Mouse (Mus musculus): ENCODE data around the gene Anxa9. TPM values are rescaled to one million over a fixed set of nuclear protein-coding genes. Genes with fewer than 3 reads are reported as not detected.

The Anxa9 gene
- total and polyA plus RNA-seq, 3 experiments: 1.5 to 4.1 (median 2.5) TPM

DNA sequence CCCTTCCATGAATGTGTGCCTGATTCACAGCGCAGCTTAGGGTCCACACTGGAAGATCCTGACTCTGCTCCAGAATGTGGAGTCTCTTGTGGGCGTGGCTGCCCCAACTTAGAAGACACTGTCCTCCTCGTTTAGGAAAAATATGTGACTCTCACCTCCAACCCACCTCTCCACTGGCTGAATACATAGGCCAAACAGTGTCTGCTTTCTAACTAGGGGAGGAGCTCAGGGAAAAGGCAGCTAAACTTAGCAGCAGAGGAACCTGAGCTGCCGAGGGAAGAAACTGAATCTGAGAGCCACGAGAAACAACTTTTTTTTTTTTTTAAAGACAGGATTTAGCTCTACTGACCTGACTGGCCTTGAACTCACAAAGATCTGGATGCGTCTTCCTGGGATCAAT, 31.8 kb downstream of the Anxa9 start:
- no peak overlapping the region for H3K4me2 ChIP-seq (ENCODE audit: insufficient read depth, low read depth, poor library complexity, severe bottlenecking)
- peaks cover 0 to 14% of the 10 kb centered on the region in 2 experiments for H3K36me3 ChIP-seq (replicated peaks in 1 of 2; ENCODE audit: control insufficient read depth in 1 of 2, insufficient read depth in 1 of 2, low read length in 1 of 2)
- no peaks in the 10 kb centered on the region for H3K9me3 ChIP-seq (replicated peaks; ENCODE audit: low read length)
- no peak for TF ChIP-seq MAZ (IDR thresholded peaks at IDR 0.05; ENCODE audit: low read depth, low read length)
- TF ChIP-seq HCFC1 (IDR thresholded peaks at IDR 0.05; ENCODE audit: low read depth, low read length): no peak
- no peak for TF ChIP-seq JUND (conservative IDR thresholded peaks at IDR 0.05; ENCODE audit: low read depth, low read length)
- no peak for TF ChIP-seq RCOR1 (conservative IDR thresholded peaks at IDR 0.05; ENCODE audit: low read depth, low read length)
- TF ChIP-seq ZC3H11A (IDR thresholded peaks at IDR 0.05; ENCODE audit: low read depth, low read length): no peak
- TF ChIP-seq EP300 (IDR thresholded peaks at IDR 0.05; ENCODE audit: low read length): no peak
- TF ChIP-seq KAT2A (IDR thresholded peaks at IDR 0.05; ENCODE audit: insufficient replicate concordance, low read length): no peak
- no peak for TF ChIP-seq SIN3A (IDR thresholded peaks at IDR 0.05; ENCODE audit: low read length)
- no peak for TF ChIP-seq BHLHE40 (IDR thresholded peaks at IDR 0.05; ENCODE audit: low read depth, low read length)
- TF ChIP-seq TCF12 (IDR thresholded peaks at IDR 0.05; ENCODE audit: low read depth, low read length): no peak
- no peak for DNase-seq (ENCODE audit: extremely low read depth)
- in situ Hi-C loops (cut with MboI; ENCODE audit: low pct_ligation_motif_present, low pct_unique_long_range_greater_than_20kb, low sequenced_read_pairs): no loop called here
- peaks cover 0 to 29% of the 10 kb centered on the region in 2 experiments; a peak in 3 of 4 replicates for H3K4me1 ChIP-seq (ENCODE audit: control insufficient read depth in 1 of 2, insufficient read depth in 2 of 2)
- H3K79me2 ChIP-seq (replicated peaks; ENCODE audit: control insufficient read depth, extremely low read depth, insufficient read depth, poor library complexity, severe bottlenecking): no peaks in the 10 kb centered on the region
- no peaks in the 10 kb centered on the region for H3K27me3 ChIP-seq (replicated peaks)
- H3K9ac ChIP-seq (ENCODE audit: insufficient read depth, low read depth): no peak overlapping the region
- no peak overlapping the region for H3K27ac ChIP-seq (ENCODE audit: insufficient read depth, low read depth)
- dilution Hi-C loops (cut with MboI; ENCODE audit: extremely low pct_ligation_motif_present, extremely low pct_unique_long_range_greater_than_20kb, low sequenced_read_pairs): no loop called here
- H3K4me3 ChIP-seq (replicated peaks in 1 of 3; ENCODE audit: low read depth in 2 of 3, low read length in 2 of 3, poor library complexity in 1 of 3): no peak overlapping the region

DNA sequence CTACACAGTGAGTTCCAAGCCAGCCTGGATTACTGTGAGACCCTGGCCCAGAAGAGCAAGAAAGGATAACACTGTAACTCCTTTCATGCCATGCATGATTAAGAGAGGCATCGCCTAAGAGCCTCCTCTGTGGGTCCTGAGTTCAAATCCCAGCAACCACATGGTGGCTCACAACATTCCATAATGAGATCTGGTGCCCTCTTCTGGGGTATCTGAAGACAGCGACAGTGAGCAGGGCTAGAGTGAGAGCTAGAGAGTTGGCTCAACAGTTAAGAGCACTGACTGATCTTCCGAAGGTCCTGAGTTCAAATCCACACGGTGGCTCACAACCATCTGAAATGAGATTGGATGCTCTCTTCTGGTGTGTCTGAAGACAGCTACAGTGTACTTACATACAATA, 32.5 kb downstream of the Anxa9 start:
- Histone ChIP-seq H3K4me1 (ENCODE audit: control insufficient read depth in 1 of 2, insufficient read depth in 2 of 2) (peaks cover 0 to 24% of the 10 kb centered on the region in 2 experiments; a peak in 2 of 4 replicates), H3K9me3 (replicated peaks; ENCODE audit: low read length) (no peaks in the 10 kb centered on the region), H3K36me3 (replicated peaks in 1 of 2; ENCODE audit: control insufficient read depth in 1 of 2, insufficient read depth in 1 of 2, low read length in 1 of 2) (peaks cover 0 to 20% of the 10 kb centered on the region in 2 experiments), H3K9ac (ENCODE audit: insufficient read depth, low read depth) (no peak overlapping the region), H3K4me2 (ENCODE audit: insufficient read depth, low read depth, poor library complexity, severe bottlenecking) (no peak overlapping the region), H3K4me3 (replicated peaks in 1 of 3; ENCODE audit: low read depth in 2 of 3, low read length in 2 of 3, poor library complexity in 1 of 3) (no peak overlapping the region), H3K79me2 (replicated peaks; ENCODE audit: control insufficient read depth, extremely low read depth, insufficient read depth, poor library complexity, severe bottlenecking) (no peaks in the 10 kb centered on the region), H3K27ac (ENCODE audit: insufficient read depth, low read depth) (no peak overlapping the region), H3K27me3 (replicated peaks) (no peaks in the 10 kb centered on the region)
- DNase-seq (ENCODE audit: extremely low read depth): no peak
- TF ChIP-seq CHD2 (IDR thresholded peaks at IDR 0.05; ENCODE audit: low read length) (no peak), POLR2A (IDR thresholded peaks at IDR 0.05; ENCODE audit: low read depth, low read length) (no peak), BHLHE40 (IDR thresholded peaks at IDR 0.05; ENCODE audit: low read depth, low read length) (no peak), RAD21 (IDR thresholded peaks at IDR 0.05; ENCODE audit: low read depth, low read length) (no peak), NELFE (IDR thresholded peaks at IDR 0.05; ENCODE audit: low read depth, low read length) (no peak)
- dilution Hi-C loops (cut with MboI; ENCODE audit: extremely low pct_ligation_motif_present, extremely low pct_unique_long_range_greater_than_20kb, low sequenced_read_pairs): no loop called here
- in situ Hi-C loops (cut with MboI; ENCODE audit: low pct_ligation_motif_present, low pct_unique_long_range_greater_than_20kb, low sequenced_read_pairs): no loop called here

DNA sequence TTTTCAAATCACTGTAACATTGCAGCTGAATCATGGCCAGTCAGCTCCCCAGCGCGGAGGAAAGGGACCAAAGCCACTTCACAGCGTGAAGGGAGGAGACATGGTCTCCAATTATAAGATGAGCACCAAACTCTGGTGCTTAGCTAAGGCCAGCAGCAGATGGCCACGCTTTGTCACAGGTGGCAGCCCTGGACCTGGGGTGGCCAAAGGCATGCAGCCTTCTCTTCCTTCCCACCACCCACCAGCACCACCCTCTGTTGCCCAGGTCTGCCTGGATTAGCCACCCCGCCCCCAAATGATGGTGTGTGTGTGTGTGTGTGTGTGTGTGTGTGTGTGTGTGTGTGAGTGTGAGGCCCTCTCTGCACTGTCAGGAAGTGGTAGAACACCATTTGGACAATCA, 33.5 kb downstream of the Anxa9 start:
- no peak overlapping the region for H3K27ac ChIP-seq (ENCODE audit: insufficient read depth, low read depth)
- H3K79me2 ChIP-seq (replicated peaks; ENCODE audit: control insufficient read depth, extremely low read depth, insufficient read depth, poor library complexity, severe bottlenecking): no peaks in the 10 kb centered on the region
- peaks cover 0 to 29% of the 10 kb centered on the region in 2 experiments for H3K36me3 ChIP-seq (replicated peaks in 1 of 2; ENCODE audit: control insufficient read depth in 1 of 2, insufficient read depth in 1 of 2, low read length in 1 of 2)
- no peak for TF ChIP-seq PAX5 (IDR thresholded peaks at IDR 0.05; ENCODE audit: low read length)
- TF ChIP-seq SIN3A (IDR thresholded peaks at IDR 0.05; ENCODE audit: low read length): no peak
- TF ChIP-seq EP300 (IDR thresholded peaks at IDR 0.05; ENCODE audit: low read length): no peak
- TF ChIP-seq BHLHE40 (IDR thresholded peaks at IDR 0.05; ENCODE audit: low read depth, low read length): no peak
- TF ChIP-seq ZNF384 (IDR thresholded peaks at IDR 0.05; ENCODE audit: low read depth, low read length): no peak
- no peak for TF ChIP-seq TBP (conservative IDR thresholded peaks at IDR 0.05; ENCODE audit: low read depth, low read length)
- TF ChIP-seq MAFK (IDR thresholded peaks at IDR 0.05; ENCODE audit: insufficient replicate concordance, low read length): no peak
- no peak for TF ChIP-seq MEF2A (IDR thresholded peaks at IDR 0.05; ENCODE audit: borderline replicate concordance, low read depth, low read length)
- no peak for TF ChIP-seq NRF1 (IDR thresholded peaks at IDR 0.05; ENCODE audit: low read depth, low read length)
- TF ChIP-seq CHD1 (IDR thresholded peaks at IDR 0.05; ENCODE audit: low read depth, low read length): no peak
- no peaks in the 10 kb centered on the region for H3K27me3 ChIP-seq (replicated peaks)
- DNase-seq (ENCODE audit: extremely low read depth): no peak
- H3K4me1 ChIP-seq (ENCODE audit: control insufficient read depth in 1 of 2, insufficient read depth in 2 of 2): peaks cover 0 to 24% of the 10 kb centered on the region in 2 experiments; a peak in 2 of 4 replicates
- H3K4me3 ChIP-seq (replicated peaks in 1 of 3; ENCODE audit: low read depth in 2 of 3, low read length in 2 of 3, poor library complexity in 1 of 3): no peak overlapping the region
- H3K9me3 ChIP-seq (replicated peaks; ENCODE audit: low read length): no peaks in the 10 kb centered on the region
- in situ Hi-C loops (cut with MboI; ENCODE audit: low pct_ligation_motif_present, low pct_unique_long_range_greater_than_20kb, low sequenced_read_pairs) (no loop called here), dilution Hi-C loops (cut with MboI; ENCODE audit: extremely low pct_ligation_motif_present, extremely low pct_unique_long_range_greater_than_20kb, low sequenced_read_pairs) (no loop called here)
- H3K9ac ChIP-seq (ENCODE audit: insufficient read depth, low read depth): no peak overlapping the region
- no peak overlapping the region for H3K4me2 ChIP-seq (ENCODE audit: insufficient read depth, low read depth, poor library complexity, severe bottlenecking)

Measured in CH12.LX (cell line).